Mouse (Mus musculus): ENCODE measurements around the gene Slco1a4.
A peak's percentile ranks its signal among the peaks of the same experiment; 100 is the strongest.
"Not testable (repeated sequence)": the region's sequence is repeated elsewhere in the genome, so short reads cannot be mapped to it uniquely, and the experiment has no call there.

The Slco1a4 gene

GRCm38 (mm10) chr6:141856085-141856484 lies at the start of gene Slco1a4:
Slco1a4 (minus strand) TSS chr6:141856199.
- DNase-seq (ENCODE audit: low spot score), result no peak

GRCm38 (mm10) chr6:141898197-141898596 lies 42.2 kb upstream of the Slco1a4 start:
- DNase-seq (ENCODE audit: low spot score), result no peak

- no peak for DNase-seq (ENCODE audit: low spot score)
Measured at GRCm38 (mm10) chr6:141889723-141890122, 33.7 kb upstream of the Slco1a4 start.

GRCm38 (mm10) chr6:141888248-141888647 lies 32.2 kb upstream of the Slco1a4 start:
- DNase-seq (ENCODE audit: low spot score), result no peak

- DNase-seq (ENCODE audit: low spot score), result no peak
Measured at GRCm38 (mm10) chr6:141882581-141882980, 26.6 kb upstream of the Slco1a4 start.

GRCm38 (mm10) chr6:141875742-141876141 lies 19.7 kb upstream of the Slco1a4 start:
- not testable (repeated sequence) for DNase-seq (ENCODE audit: low spot score)

GRCm38 (mm10) chr6:141871711-141872110 lies 15.7 kb upstream of the Slco1a4 start:
- DNase-seq (ENCODE audit: low spot score), result no peak

- no peak for DNase-seq (ENCODE audit: low spot score)
Measured at GRCm38 (mm10) chr6:141868735-141869134, 12.7 kb upstream of the Slco1a4 start.

GRCm38 (mm10) chr6:141866026-141866425 lies 10.0 kb upstream of the Slco1a4 start:
- DNase-seq (ENCODE audit: low spot score), result no peak

- no peak for DNase-seq (ENCODE audit: low spot score)
Measured at GRCm38 (mm10) chr6:141857735-141858531, 1.9 kb upstream of the Slco1a4 start.

- no peak for DNase-seq (ENCODE audit: low spot score)
Measured at GRCm38 (mm10) chr6:141853616-141854015, 2.4 kb downstream of the Slco1a4 start.

GRCm38 (mm10) chr6:141849051-141849450 lies 6.9 kb downstream of the Slco1a4 start:
- DNase-seq (ENCODE audit: low spot score), result no peak

- peak; percentile 5 for DNase-seq (ENCODE audit: low spot score)
Measured at GRCm38 (mm10) chr6:141797837-141798236, 58.2 kb downstream of the Slco1a4 start.

GRCm38 (mm10) chr6:141774476-141774875 lies 81.5 kb downstream of the Slco1a4 start:
- no peak for DNase-seq (ENCODE audit: low spot score)

GRCm38 (mm10) chr6:141773710-141774109 lies 82.3 kb downstream of the Slco1a4 start, which contains the start of gene Gm5724:
Gm5724 (minus strand) TSS chr6:141773810.
- no peak for DNase-seq (ENCODE audit: low spot score)
